Mouse (Mus musculus): ENCODE measurements at regions not wholly inside any gene's neighbourhood (a gene's known extent, or its start where the extent isn't known, plus 50 kb on each side); places are given as distances from the start of the nearest gene placed in this dataset.

DNA sequence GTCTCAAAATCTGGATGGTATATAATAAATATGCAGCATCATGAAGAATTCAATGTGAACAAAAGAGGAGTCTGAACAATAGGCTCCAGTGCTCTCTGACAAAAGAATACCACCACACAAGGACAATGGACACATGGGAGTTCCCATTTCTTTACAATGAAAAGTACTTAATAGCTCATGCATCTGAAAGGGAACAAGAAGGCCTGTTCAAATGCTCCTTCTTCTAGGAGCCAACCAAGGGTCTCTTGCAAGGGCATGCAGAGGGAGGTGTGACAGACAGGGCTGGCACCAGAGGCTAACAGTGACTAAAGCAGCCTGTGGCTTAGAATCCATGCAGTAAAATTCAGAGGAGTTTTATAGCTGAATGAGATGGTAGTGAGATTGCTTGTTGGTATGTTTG lies 524.5 kb downstream of the Tox3 start:
- TF ChIP-seq CTCF (IDR thresholded peaks at IDR 0.05; ENCODE audit: insufficient read depth, low read length) (no peak), POLR2A (IDR thresholded peaks at IDR 0.05; ENCODE audit: borderline replicate concordance, extremely low read depth, low read depth, low read length) (no peak)

Measured in lung, adult 2 months (tissue).